Mouse (Mus musculus): Measurements from ENCODE around the gene Ctnna3.

DNA sequence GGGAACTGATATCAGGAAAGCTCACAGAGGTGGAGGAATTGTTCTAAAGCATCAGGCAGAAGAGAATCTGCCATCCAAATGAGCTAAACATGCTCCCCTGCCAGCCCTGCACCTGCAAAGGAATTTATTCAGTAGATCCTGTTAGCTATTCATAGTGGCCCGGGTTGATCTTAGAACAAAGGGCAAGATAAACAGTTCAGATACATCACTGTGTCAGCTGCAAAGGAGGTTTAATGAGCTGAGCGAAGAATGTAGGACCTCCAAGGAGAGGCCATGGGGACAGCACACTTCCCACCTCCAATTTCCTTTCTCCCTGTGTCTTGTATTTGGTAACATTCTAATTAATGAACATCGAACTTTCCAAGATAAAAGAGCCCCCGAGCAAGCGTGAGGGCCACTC, 1206.9 kb downstream of the Ctnna3 start:
- TF ChIP-seq POLR2A (IDR thresholded peaks at IDR 0.05; ENCODE audit: borderline replicate concordance, control insufficient read depth, low read depth, low read length) (no peak), CTCF (IDR thresholded peaks at IDR 0.05; ENCODE audit: control insufficient read depth, insufficient read depth, low read length) (no peak)

All from bone marrow, adult 2 months (tissue).